Mouse (Mus musculus) urinary bladder, adult 2 months (tissue): ENCODE measurements around the gene Moap1. TPM values are rescaled to one million over a fixed set of nuclear protein-coding genes. Genes with fewer than 3 reads are reported as not detected.

ENCODE experiments used
- DNase-seq: peaks from one replicate; pipeline ENCODE4 v3.0.0; 2022; ENCODE audit warnings: low spot score
- polyA plus RNA-seq: library from polyadenylated mRNA; depleted of rRNA; stranded (reverse); fragments of >200 nt; gene quantifications from 2 replicates; pipeline ENCODE4 v1.2.3, GENCODE M21; 2012; rRNA removed

Gene Moap1
- polyA plus RNA-seq, 1 experiment: 4.6 TPM

GRCm38 (mm10) chr12:102705906-102706640 lies 37.4 kb downstream of the Moap1 start:
- DNase-seq: no peak

- peak; percentile 85 for DNase-seq
Measured at GRCm38 (mm10) chr12:102705216-102705871, 38.1 kb downstream of the Moap1 start.

DNA sequence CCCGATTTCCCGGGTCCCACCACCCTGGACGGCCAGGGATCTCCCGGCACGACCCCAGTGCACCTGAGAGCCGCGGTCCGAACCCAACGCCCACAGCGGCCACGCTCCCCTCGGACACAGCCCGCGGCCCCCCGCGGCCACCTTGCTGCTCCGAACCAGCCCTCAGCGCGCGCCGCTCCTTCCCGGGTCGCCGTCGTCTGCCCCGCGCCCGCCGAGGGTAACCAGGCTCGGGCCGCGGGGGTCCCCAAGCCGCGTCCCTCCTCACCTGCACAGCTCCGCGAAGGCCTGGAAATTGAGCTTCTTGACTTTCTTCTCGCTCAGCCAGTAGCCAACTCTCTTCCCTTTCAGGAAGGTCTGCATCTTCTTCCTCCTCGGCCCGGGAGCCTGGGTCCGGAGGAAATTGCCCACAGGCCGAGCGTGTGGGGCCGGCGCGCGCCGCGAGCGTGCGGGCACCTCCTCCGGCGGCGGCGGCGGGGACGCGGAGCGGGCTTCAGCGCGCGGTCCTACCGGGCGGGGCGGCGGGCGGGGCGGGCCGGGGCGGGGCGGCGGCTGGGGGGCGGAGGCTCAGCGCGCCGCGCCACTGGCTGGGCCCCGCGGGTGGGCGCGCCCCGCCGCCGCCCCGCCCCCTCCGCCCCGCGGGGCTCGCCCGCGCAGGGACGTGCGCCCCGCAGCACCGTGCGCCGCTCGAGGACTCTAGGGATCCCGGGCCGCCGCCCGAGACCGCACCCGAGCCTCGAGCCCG lies 38.8 kb downstream of the Moap1 start, which contains the start of gene Itpk1:
Gene Itpk1, minus strand, starts transcription at position 474 of the 742 bp plus-strand sequence.
- peak; percentile 56 for DNase-seq

GRCm38 (mm10) chr12:102703921-102704408 lies 39.5 kb downstream of the Moap1 start:
- DNase-seq: no peak

DNA sequence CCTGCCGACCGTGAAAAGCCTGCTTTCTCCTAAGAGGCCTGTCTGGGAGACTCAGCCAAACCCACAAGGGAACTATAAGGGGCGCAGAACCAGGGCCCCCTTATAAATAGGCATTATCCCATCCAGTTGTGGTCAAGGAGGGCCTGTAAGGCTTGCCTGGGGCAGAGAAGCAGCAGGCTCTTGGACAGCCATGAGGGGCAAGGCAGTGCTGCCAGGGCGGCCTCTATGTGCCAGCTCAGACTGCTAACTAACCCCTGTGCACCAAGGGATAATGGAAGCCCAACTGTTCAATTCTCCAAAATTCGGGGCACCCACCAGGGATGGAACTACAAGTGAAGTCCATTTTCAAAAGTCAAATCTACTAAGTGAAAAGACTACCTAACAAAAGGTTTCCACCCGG lies 40.0 kb downstream of the Moap1 start:
- no peak for DNase-seq

DNA sequence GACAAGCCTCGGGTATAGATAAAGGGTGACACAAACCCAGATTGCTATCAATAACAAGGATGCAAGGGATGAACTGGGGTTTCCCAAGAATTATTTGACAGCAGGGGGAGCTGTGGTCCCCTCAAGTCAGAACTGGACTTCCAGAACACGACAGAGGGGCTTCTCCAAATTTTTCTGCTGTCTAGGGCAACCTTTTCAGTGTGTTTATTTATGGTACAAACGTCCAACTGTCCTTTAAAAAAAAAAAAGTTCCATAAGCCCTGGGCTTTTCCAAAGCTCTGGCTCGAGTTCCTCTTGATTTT lies 40.4 kb downstream of the Moap1 start:
- no peak for DNase-seq

- DNase-seq: no peak
Measured at GRCm38 (mm10) chr12:102702356-102703110, 40.9 kb downstream of the Moap1 start.

GRCm38 (mm10) chr12:102701691-102702207 lies 41.7 kb downstream of the Moap1 start:
- DNase-seq: no peak

DNA sequence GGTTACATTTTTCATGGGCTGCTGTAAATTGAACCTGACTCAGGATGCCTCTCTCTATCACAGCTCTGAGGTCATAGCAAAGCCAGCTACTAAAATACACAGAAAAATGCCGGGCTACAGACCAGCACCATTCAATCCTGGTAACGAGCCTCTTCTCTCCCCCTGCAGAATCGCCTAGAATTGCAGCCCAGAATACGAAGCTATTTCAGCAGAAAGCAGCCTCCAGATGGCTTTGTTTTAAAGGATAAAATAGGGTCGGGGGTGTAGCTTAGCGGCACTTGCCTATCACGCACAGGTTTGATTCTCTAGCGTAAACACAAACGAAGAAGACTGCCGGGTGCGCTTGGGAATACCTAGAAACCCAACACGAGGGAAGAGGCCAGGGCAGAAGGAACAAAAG lies 43.0 kb downstream of the Moap1 start:
- no peak for DNase-seq

GRCm38 (mm10) chr12:102699156-102699555 lies 44.3 kb downstream of the Moap1 start:
- DNase-seq: no peak

DNA sequence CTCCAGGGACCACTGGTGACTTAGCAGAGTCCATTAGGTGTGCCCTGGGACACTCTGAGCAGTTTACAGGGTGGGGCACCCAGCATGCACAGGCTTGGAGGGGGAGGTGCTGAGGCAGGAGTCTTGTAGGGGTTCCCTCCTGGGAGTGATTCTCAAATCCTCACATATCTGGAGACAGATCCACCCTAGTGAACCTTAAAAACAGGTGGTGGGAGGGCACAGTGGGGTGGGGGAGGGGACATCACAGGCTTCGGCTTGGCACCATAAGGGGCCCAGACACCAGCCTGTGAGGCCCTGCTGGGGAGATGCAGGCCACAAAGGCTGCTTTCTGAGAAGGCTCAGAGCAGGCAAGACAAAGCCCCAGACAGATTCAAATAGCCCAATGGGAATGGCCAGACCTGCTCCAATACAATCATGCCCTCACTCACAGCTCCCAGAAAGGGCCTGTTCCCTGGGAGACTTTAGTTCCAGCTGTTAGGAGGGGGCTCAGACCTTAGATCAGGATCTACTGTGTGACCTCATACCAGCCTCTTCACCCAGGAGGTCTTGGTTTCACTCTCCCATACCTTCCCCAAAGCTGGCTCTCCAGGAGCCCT lies 45.3 kb downstream of the Moap1 start:
- DNase-seq: no peak

- DNase-seq: peak; percentile 19
Measured at GRCm38 (mm10) chr12:102697381-102697780, 46.1 kb downstream of the Moap1 start.

DNA sequence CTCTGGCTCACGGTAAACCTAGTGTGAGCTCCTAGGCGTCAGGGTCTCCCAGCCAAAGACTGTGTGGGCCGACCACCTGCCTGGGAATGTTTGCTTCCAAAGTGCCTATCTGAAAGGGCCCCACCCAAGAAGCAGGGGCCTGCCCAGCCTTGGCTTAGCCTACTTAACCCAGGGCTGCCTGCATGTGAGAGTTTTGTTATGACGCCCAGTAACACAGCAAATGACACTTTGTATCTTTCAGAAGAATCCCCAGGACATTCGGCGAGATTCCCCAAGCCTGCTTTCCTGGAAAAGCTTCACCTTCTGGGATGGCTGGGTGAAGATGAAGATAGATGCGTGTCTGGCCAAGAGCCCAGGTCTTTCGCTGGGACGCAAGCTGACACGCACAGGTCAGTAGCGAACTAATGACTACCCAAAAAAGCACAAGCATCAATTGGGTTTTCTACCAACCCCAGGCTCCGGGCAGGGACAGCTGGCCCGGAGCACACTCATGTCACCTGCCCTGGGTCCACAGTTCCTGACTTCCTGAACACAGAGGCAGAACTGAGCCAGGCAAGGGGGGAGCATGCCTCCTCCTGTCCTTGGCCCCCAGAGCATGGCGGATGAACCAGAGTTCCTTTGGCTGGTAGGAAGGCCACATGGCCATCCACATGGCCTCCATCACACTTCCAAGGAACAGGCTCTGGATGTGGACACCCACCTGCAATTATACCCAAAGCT lies 46.7 kb downstream of the Moap1 start:
- DNase-seq: no peak

- DNase-seq: no peak
Measured at GRCm38 (mm10) chr12:102695369-102696239, 47.9 kb downstream of the Moap1 start.

Other genes with a start within 250 kb of the Moap1 start
- 0.19 and 0.35 TPM in 2 replicates for gene Chga, start 188.7 kb downstream of the Moap1 start, polyA plus RNA-seq
- gene Itpk1, start 38.7 kb downstream of the Moap1 start, polyA plus RNA-seq: 43.6 and 57.6 TPM in 2 replicates
- 3.2 and 4.0 TPM in 2 replicates for gene Tmem251, start 101 bp upstream of the Moap1 start, polyA plus RNA-seq
- gene Gm28051, start 14.1 kb upstream of the Moap1 start, polyA plus RNA-seq: not detected in 2 replicates
- 10.4 and 11.8 TPM in 2 replicates for gene Gon7, start 14.1 kb upstream of the Moap1 start, polyA plus RNA-seq
- gene Ubr7, start 14.3 kb upstream of the Moap1 start, polyA plus RNA-seq: 24.2 and 25.3 TPM in 2 replicates
- gene Gm20604, start 15.0 kb upstream of the Moap1 start, polyA plus RNA-seq: 8.0 and 9.6 TPM in 2 replicates
- 20.1 and 27.7 TPM in 2 replicates for gene Btbd7, start 134.8 kb upstream of the Moap1 start, polyA plus RNA-seq
- not detected in 2 replicates for gene Cox8c, start 155.7 kb upstream of the Moap1 start, polyA plus RNA-seq
- 0.12 and 0.14 TPM in 2 replicates for gene Unc79, start 205.2 kb upstream of the Moap1 start, polyA plus RNA-seq